Mouse (Mus musculus) small intestine, adult 2 months (tissue): ENCODE measurements around the gene Ttc17. TPM values are rescaled to one million over a fixed set of nuclear protein-coding genes. Genes with fewer than 3 reads are reported as not detected.

Experiments
- H3K27ac ChIP-seq: fragments of 200-500 bp; 2 replicates; pipeline ENCODE4 v1.5.1; 2012; ENCODE audit warnings: low read depth, low read length, control low read depth, inconsistent platforms; ENCODE audit not compliant: insufficient read depth
- H3K27me3 ChIP-seq: fragments of 200-500 bp; 2 replicates; pipeline ENCODE4 v1.6.1; 2012; ENCODE audit warnings: mild to moderate bottlenecking, moderate library complexity, low read length, inconsistent platforms; ENCODE audit not compliant: control insufficient read depth, insufficient read depth
- H3K36me3 ChIP-seq: fragments of 200-500 bp; 2 replicates; pipeline ENCODE4 v1.6.1; 2012; ENCODE audit warnings: mild to moderate bottlenecking, low read length, control low read depth, inconsistent platforms; ENCODE audit not compliant: control insufficient read depth, insufficient read depth
- H3K4me1 ChIP-seq: fragments of 200-500 bp; 2 replicates; pipeline ENCODE4 v1.6.1; 2012; ENCODE audit warnings: low read length, inconsistent platforms, mixed read lengths; ENCODE audit not compliant: control insufficient read depth, insufficient read depth, insufficient read length
- H3K4me3 ChIP-seq: fragments of 200-500 bp; 2 replicates; pipeline ENCODE4 v1.5.1; 2012; ENCODE audit warnings: low read depth, mild to moderate bottlenecking, control low read depth, inconsistent platforms, low read length, moderate library complexity
- CTCF ChIP-seq: fragments of 200-500 bp; IDR thresholded peaks from 2 replicates; pipeline ENCODE4 v1.5.1; 2012; ENCODE audit warnings: low read depth, mild to moderate bottlenecking, control low read depth, inconsistent platforms, low read length, moderate library complexity, mixed read lengths; ENCODE audit not compliant: insufficient replicate concordance, insufficient read length; ENCODE audit errors: extremely low read depth
- POLR2A ChIP-seq: fragments of 200-500 bp; IDR thresholded peaks from 2 replicates; pipeline ENCODE4 v1.6.1; 2012; ENCODE audit warnings: low read depth, mild to moderate bottlenecking, control low read depth, inconsistent platforms, low read length, moderate library complexity
- WGBS: fragments of 180-500 bp; shearing (Covaris S2); methylation state at CpG from one replicate; pipeline ENCODE4 v1.1.7; 2018; 5-methylcytosine and 5-hydroxymethylcytosine counted together
- polyA plus RNA-seq: library from polyadenylated mRNA; depleted of rRNA; stranded (reverse); fragments of >200 nt; gene quantifications from 2 replicates; pipeline ENCODE4 v1.2.3, GENCODE M21; 2012

Gene Ttc17
- polyA plus RNA-seq, 1 experiment = 12.3 TPM

GRCm38 (mm10) chr2:94329336-94329735, 77.2 kb downstream of the Ttc17 start:
- H3K27me3 ChIP-seq = no peaks in the 10 kb centered on the region
- no peak for TF ChIP-seq POLR2A
- no peak for TF ChIP-seq CTCF
- H3K4me1 ChIP-seq = no peaks in the 10 kb centered on the region
- no peak overlapping the region for H3K4me3 ChIP-seq
- H3K36me3 ChIP-seq = peaks cover 65% of the 10 kb centered on the region
- 95% methylated on average over 13 of the region's 13 CpGs for whole genome bisulfite sequencing
- no peak overlapping the region for H3K27ac ChIP-seq

- 96% methylated on average over 3 of the region's 3 CpGs for WGBS
- TF ChIP-seq CTCF = no peak
- no peak for TF ChIP-seq POLR2A
- H3K4me1 ChIP-seq = no peaks in the 10 kb centered on the region
- no peak overlapping the region for H3K27ac ChIP-seq
- no peaks in the 10 kb centered on the region for H3K27me3 ChIP-seq
- H3K4me3 ChIP-seq = no peak overlapping the region
- peaks cover 70% of the 10 kb centered on the region for H3K36me3 ChIP-seq
These were observed 78.7 kb downstream of the Ttc17 start for GRCm38 (mm10) chr2:94327836-94328235.

GRCm38 (mm10) chr2:94319780-94320179, 86.7 kb downstream of the Ttc17 start:
- Histone ChIP-seq H3K36me3 (peaks cover 51% of the 10 kb centered on the region), H3K4me3 (no peak overlapping the region), H3K27me3 (no peaks in the 10 kb centered on the region), H3K4me1 (no peaks in the 10 kb centered on the region), H3K27ac (no peak overlapping the region)
- WGBS = 84% methylated on average over 2 of the region's 2 CpGs
- TF ChIP-seq POLR2A (no peak), CTCF (no peak)

GRCm38 (mm10) chr2:94316526-94316925, 90.0 kb downstream of the Ttc17 start:
- Histone ChIP-seq H3K27ac (no peak overlapping the region), H3K27me3 (no peaks in the 10 kb centered on the region), H3K4me3 (no peak overlapping the region), H3K36me3 (peaks cover 42% of the 10 kb centered on the region), H3K4me1 (no peaks in the 10 kb centered on the region)
- WGBS = 76% methylated on average over 5 of the region's 5 CpGs
- TF ChIP-seq POLR2A = no peak

GRCm38 (mm10) chr2:94303984-94304383, 102.5 kb downstream of the Ttc17 start:
- Histone ChIP-seq H3K27me3 (no peaks in the 10 kb centered on the region), H3K36me3 (peaks cover 41% of the 10 kb centered on the region)

GRCm38 (mm10) chr2:94302393-94302792, 104.1 kb downstream of the Ttc17 start:
- no peak overlapping the region for H3K27ac ChIP-seq
- no peaks in the 10 kb centered on the region for H3K27me3 ChIP-seq
- TF ChIP-seq POLR2A (no peak), CTCF (no peak)
- WGBS = 80% methylated on average over 5 of the region's 5 CpGs
- H3K4me1 ChIP-seq = no peaks in the 10 kb centered on the region
- peaks cover 41% of the 10 kb centered on the region for H3K36me3 ChIP-seq
- no peak overlapping the region for H3K4me3 ChIP-seq

More at GRCm38 (mm10) chr2:94303984-94304383, 102.5 kb downstream of the Ttc17 start:
- no peak overlapping the region for H3K27ac ChIP-seq
- no peaks in the 10 kb centered on the region for H3K4me1 ChIP-seq
- WGBS = 93% methylated on average over 10 of the region's 10 CpGs
- TF ChIP-seq CTCF = no peak
- TF ChIP-seq POLR2A = no peak
- no peak overlapping the region for H3K4me3 ChIP-seq

GRCm38 (mm10) chr2:94301749-94302148, 104.7 kb downstream of the Ttc17 start:
- Histone ChIP-seq H3K4me1 (no peaks in the 10 kb centered on the region), H3K27me3 (no peaks in the 10 kb centered on the region), H3K4me3 (no peak overlapping the region), H3K36me3 (peaks cover 39% of the 10 kb centered on the region), H3K27ac (no peak overlapping the region)
- WGBS = 89% methylated on average over 8 of the region's 8 CpGs
- TF ChIP-seq CTCF (no peak), POLR2A (no peak)

GRCm38 (mm10) chr2:94297467-94297866, 109.0 kb downstream of the Ttc17 start:
- Histone ChIP-seq H3K4me3 (no peak overlapping the region), H3K4me1 (no peaks in the 10 kb centered on the region), H3K27ac (no peak overlapping the region), H3K36me3 (peaks cover 19% of the 10 kb centered on the region), H3K27me3 (no peaks in the 10 kb centered on the region)
- WGBS = 72% methylated on average over 3 of the region's 3 CpGs
- TF ChIP-seq CTCF (no peak), POLR2A (no peak)
